Mouse (Mus musculus) gastrocnemius, postnatal 25 days (tissue): ENCODE results near the gene Elmo1. TPM values are rescaled to one million over a fixed set of nuclear protein-coding genes. Genes with fewer than 3 reads are reported as not detected.

Experiments used
- DNase-seq: peaks from one replicate; pipeline ENCODE4 v3.0.0; 2022
- total RNA-seq, 2 experiments: library from RNA; stranded (reverse); gene quantifications; 1 replicate in 1 of 2; 2 replicates in 1 of 2; pipeline ENCODE4 v1.2.3; 2021

The Elmo1 gene
- total RNA-seq, 2 experiments from 2014 or later = 4.8 to 6.0 TPM

- no peak for DNase-seq
Measured at GRCm38 (mm10) chr13:20271799-20272198, 181.4 kb downstream of the Elmo1 start.

GRCm38 (mm10) chr13:20272562-20272961, 182.2 kb downstream of the Elmo1 start:
- no peak for DNase-seq

- no peak for DNase-seq
Measured at GRCm38 (mm10) chr13:20279889-20280288, 189.5 kb downstream of the Elmo1 start.

- DNase-seq = no peak
Measured at GRCm38 (mm10) chr13:20283891-20284290, 193.5 kb downstream of the Elmo1 start.

- no peak for DNase-seq
Measured at GRCm38 (mm10) chr13:20286680-20287079, 196.3 kb downstream of the Elmo1 start.

- DNase-seq = peak; percentile 69
Measured at GRCm38 (mm10) chr13:20288393-20288792, 198.0 kb downstream of the Elmo1 start.

GRCm38 (mm10) chr13:20290412-20290811, 200.0 kb downstream of the Elmo1 start:
- DNase-seq = peak; percentile 49

GRCm38 (mm10) chr13:20292348-20292747, 202.0 kb downstream of the Elmo1 start:
- DNase-seq = peak; percentile 54

GRCm38 (mm10) chr13:20295278-20295970, 205.0 kb downstream of the Elmo1 start:
- no peak for DNase-seq

GRCm38 (mm10) chr13:20297841-20298240, 207.4 kb downstream of the Elmo1 start:
- DNase-seq = no peak

- no peak for DNase-seq
Measured at GRCm38 (mm10) chr13:20299424-20299823, 209.0 kb downstream of the Elmo1 start.

GRCm38 (mm10) chr13:20300052-20300564, 209.7 kb downstream of the Elmo1 start:
- no peak for DNase-seq

GRCm38 (mm10) chr13:20300626-20301025, 210.2 kb downstream of the Elmo1 start:
- DNase-seq = no peak

GRCm38 (mm10) chr13:20301760-20302159, 211.4 kb downstream of the Elmo1 start:
- DNase-seq = no peak

- peak; percentile 50 for DNase-seq
Measured at GRCm38 (mm10) chr13:20305621-20306020, 215.2 kb downstream of the Elmo1 start.

GRCm38 (mm10) chr13:20306180-20307177, 216.1 kb downstream of the Elmo1 start:
- DNase-seq = peak; percentile 33

GRCm38 (mm10) chr13:20307381-20307780, 217.0 kb downstream of the Elmo1 start:
- DNase-seq = no peak

GRCm38 (mm10) chr13:20311612-20312011, 221.2 kb downstream of the Elmo1 start:
- peak; percentile 20 for DNase-seq

- no peak for DNase-seq
Measured at GRCm38 (mm10) chr13:20313345-20313744, 222.9 kb downstream of the Elmo1 start.

GRCm38 (mm10) chr13:20316139-20316538, 225.7 kb downstream of the Elmo1 start:
- DNase-seq = no peak

GRCm38 (mm10) chr13:20318615-20319219, 228.3 kb downstream of the Elmo1 start:
- DNase-seq = no peak

- no peak for DNase-seq
Measured at GRCm38 (mm10) chr13:20320232-20320631, 229.8 kb downstream of the Elmo1 start.
